Mouse (Mus musculus): ENCODE results near the gene Igdcc4. TPM values are rescaled to one million over a fixed set of nuclear protein-coding genes. Genes with fewer than 3 reads are reported as not detected.
A peak's percentile ranks its signal among the peaks of the same experiment; 100 is the strongest.

Gene Igdcc4
- polyA plus RNA-seq, 1 experiment from 2014 or later, result 55.6 TPM

- Histone ChIP-seq H3K27ac (replicated peaks; ENCODE audit: low read depth, low read length) (no peak overlapping the region), H3K4me3 (ENCODE audit: low read depth, low read length) (no peak overlapping the region), H3K4me2 (ENCODE audit: low read depth, low read length) (no peak overlapping the region), H3K9ac (ENCODE audit: low read depth, low read length) (no peak overlapping the region), H3K36me3 (ENCODE audit: control insufficient read depth, insufficient read depth, low read length) (peaks cover 60% of the 10 kb centered on the region), H3K27me3 (replicated peaks; ENCODE audit: control insufficient read depth, insufficient read depth, low read length) (no peaks in the 10 kb centered on the region; the same call in 1 of the 2 replicates), H3K4me1 (ENCODE audit: control insufficient read depth, insufficient read depth, low read length) (0 out of 2 replicates have a peak, but pooled peaks cover 4% of the 10 kb centered on the region), H3K9me3 (ENCODE audit: control insufficient read depth, low read length) (no peaks in the 10 kb centered on the region)
- WGBS, result 17% methylated on average over 3 of the region's 3 CpGs
- ATAC-seq (ENCODE audit: low read depth) (peak; percentile 64; the same call in 1 of the 2 replicates), DNase-seq (ENCODE audit: low spot score) (peak; percentile 83)
Observed at GRCm38 (mm10) chr9:65120935-65121334, 19.6 kb downstream of the Igdcc4 start.

DNA sequence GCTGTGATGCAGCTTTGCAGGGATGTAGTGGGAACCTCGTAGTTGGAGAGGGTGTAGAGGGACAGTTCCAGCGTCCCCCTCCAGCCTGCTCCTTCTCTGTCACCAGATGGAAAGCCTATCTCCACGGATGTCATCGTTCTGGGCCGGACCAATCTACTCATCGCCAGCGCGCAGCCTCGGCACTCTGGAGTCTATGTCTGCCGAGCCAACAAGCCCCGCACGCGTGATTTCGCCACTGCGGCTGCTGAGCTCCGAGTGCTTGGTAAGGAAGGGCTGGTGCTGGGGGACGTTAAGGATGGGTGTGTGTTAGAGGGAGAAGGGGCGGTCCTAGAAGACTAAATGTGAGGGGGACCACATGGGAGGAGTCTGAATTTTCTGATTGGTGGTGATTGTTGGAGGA, 21.3 kb downstream of the Igdcc4 start:
- Histone ChIP-seq H3K27ac (replicated peaks; ENCODE audit: low read depth, low read length) (no peak overlapping the region), H3K4me2 (ENCODE audit: low read depth, low read length) (peak overlapping the region; percentile 26; the same call in 1 of the 2 replicates), H3K9ac (ENCODE audit: low read depth, low read length) (0 out of 2 replicates have a peak overlapping the region, but pooled peaks have one; percentile 22), H3K4me3 (ENCODE audit: low read depth, low read length) (no peak overlapping the region), H3K9me3 (ENCODE audit: control insufficient read depth, low read length) (no peaks in the 10 kb centered on the region), H3K36me3 (ENCODE audit: control insufficient read depth, insufficient read depth, low read length) (peaks cover 60% of the 10 kb centered on the region), H3K4me1 (ENCODE audit: control insufficient read depth, insufficient read depth, low read length) (0 out of 2 replicates have a peak, but pooled peaks cover 4% of the 10 kb centered on the region), H3K27me3 (replicated peaks; ENCODE audit: control insufficient read depth, insufficient read depth, low read length) (no peaks in the 10 kb centered on the region; the same call in 1 of the 2 replicates)
- WGBS, result 21% methylated on average over 17 of the region's 18 CpGs
- no peak for DNase-seq (ENCODE audit: low spot score)
- no peak for ATAC-seq (ENCODE audit: low read depth)

DNA sequence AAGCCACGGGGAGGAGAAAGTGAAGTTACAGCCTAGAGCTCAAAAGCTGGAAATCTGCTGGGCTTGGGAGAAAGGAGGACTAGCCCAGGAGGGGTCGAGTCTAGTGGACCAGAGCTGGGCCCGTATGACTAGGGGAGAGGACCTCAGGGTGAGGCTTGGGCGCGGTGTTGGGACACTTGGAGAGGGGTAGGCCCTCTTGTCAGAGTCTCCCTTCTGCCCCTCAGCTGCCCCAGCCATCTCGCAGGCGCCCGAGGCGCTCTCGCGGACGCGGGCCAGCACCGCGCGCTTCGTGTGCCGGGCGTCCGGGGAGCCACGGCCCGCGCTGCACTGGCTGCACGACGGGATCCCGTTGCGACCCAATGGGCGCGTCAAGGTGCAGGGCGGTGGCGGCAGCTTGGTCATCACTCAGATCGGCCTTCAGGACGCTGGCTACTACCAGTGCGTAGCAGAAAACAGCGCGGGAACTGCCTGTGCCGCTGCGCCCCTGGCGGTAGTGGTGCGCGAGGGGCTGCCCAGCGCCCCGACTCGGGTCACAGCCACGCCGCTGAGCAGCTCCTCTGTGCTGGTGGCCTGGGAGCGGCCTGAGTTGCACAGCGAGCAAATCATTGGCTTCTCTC, 22.4 kb downstream of the Igdcc4 start:
- H3K27ac ChIP-seq (replicated peaks; ENCODE audit: low read depth, low read length), result no peak overlapping the region
- peak overlapping the region; percentile 68 for H3K4me2 ChIP-seq (ENCODE audit: low read depth, low read length)
- H3K9ac ChIP-seq (ENCODE audit: low read depth, low read length), result peak overlapping the region; percentile 58
- peak; percentile 61 for DNase-seq (ENCODE audit: low spot score)
- H3K27me3 ChIP-seq (replicated peaks; ENCODE audit: control insufficient read depth, insufficient read depth, low read length), result no peaks in the 10 kb centered on the region; the same call in 1 of the 2 replicates
- WGBS, result 9% methylated on average over 19 of the region's 48 CpGs
- H3K4me3 ChIP-seq (ENCODE audit: low read depth, low read length), result peak overlapping the region; percentile 38
- H3K4me1 ChIP-seq (ENCODE audit: control insufficient read depth, insufficient read depth, low read length), result peaks cover 4% of the 10 kb centered on the region; the same call in 1 of the 2 replicates
- peak; percentile 41; the same call in 1 of the 2 replicates for ATAC-seq (ENCODE audit: low read depth)
- no peaks in the 10 kb centered on the region for H3K9me3 ChIP-seq (ENCODE audit: control insufficient read depth, low read length)
- peaks cover 56% of the 10 kb centered on the region for H3K36me3 ChIP-seq (ENCODE audit: control insufficient read depth, insufficient read depth, low read length)

GRCm38 (mm10) chr9:65128123-65128815, 27.0 kb downstream of the Igdcc4 start:
- Histone ChIP-seq H3K27me3 (replicated peaks; ENCODE audit: control insufficient read depth, insufficient read depth, low read length) (no peaks in the 10 kb centered on the region; the same call in 1 of the 2 replicates), H3K27ac (replicated peaks; ENCODE audit: low read depth, low read length) (no peak overlapping the region), H3K9me3 (ENCODE audit: control insufficient read depth, low read length) (no peaks in the 10 kb centered on the region), H3K4me3 (ENCODE audit: low read depth, low read length) (peak overlapping the region; percentile 20; the same call in 1 of the 2 replicates), H3K4me1 (ENCODE audit: control insufficient read depth, insufficient read depth, low read length) (no peaks in the 10 kb centered on the region; the same call in 1 of the 2 replicates), H3K4me2 (ENCODE audit: low read depth, low read length) (peak overlapping the region; percentile 41), H3K36me3 (ENCODE audit: control insufficient read depth, insufficient read depth, low read length) (peaks cover 85% of the 10 kb centered on the region), H3K9ac (ENCODE audit: low read depth, low read length) (no peak overlapping the region)
- DNase-seq (ENCODE audit: low spot score), result no peak
- WGBS, result 16% methylated on average over 25 of the region's 25 CpGs
- ATAC-seq (ENCODE audit: low read depth), result peak; percentile 48; the same call in 1 of the 2 replicates

- H3K9me3 ChIP-seq (ENCODE audit: control insufficient read depth, low read length), result no peaks in the 10 kb centered on the region
- no peak overlapping the region for H3K4me2 ChIP-seq (ENCODE audit: low read depth, low read length)
- H3K4me3 ChIP-seq (ENCODE audit: low read depth, low read length), result no peak overlapping the region
- DNase-seq (ENCODE audit: low spot score), result no peak
- H3K27ac ChIP-seq (replicated peaks; ENCODE audit: low read depth, low read length), result no peak overlapping the region
- H3K36me3 ChIP-seq (ENCODE audit: control insufficient read depth, insufficient read depth, low read length), result peaks cover 83% of the 10 kb centered on the region
- 72% methylated on average over 5 of the region's 5 CpGs for WGBS
- no peaks in the 10 kb centered on the region; the same call in 1 of the 2 replicates for H3K4me1 ChIP-seq (ENCODE audit: control insufficient read depth, insufficient read depth, low read length)
- no peaks in the 10 kb centered on the region for H3K27me3 ChIP-seq (replicated peaks; ENCODE audit: control insufficient read depth, insufficient read depth, low read length)
- no peak overlapping the region for H3K9ac ChIP-seq (ENCODE audit: low read depth, low read length)
- ATAC-seq (ENCODE audit: low read depth), result no peak
Observed at GRCm38 (mm10) chr9:65131717-65132116, 30.4 kb downstream of the Igdcc4 start.

- Histone ChIP-seq H3K36me3 (ENCODE audit: control insufficient read depth, insufficient read depth, low read length) (peaks cover 68% of the 10 kb centered on the region), H3K9me3 (ENCODE audit: control insufficient read depth, low read length) (no peaks in the 10 kb centered on the region), H3K4me3 (ENCODE audit: low read depth, low read length) (no peak overlapping the region), H3K27ac (replicated peaks; ENCODE audit: low read depth, low read length) (no peak overlapping the region), H3K9ac (ENCODE audit: low read depth, low read length) (no peak overlapping the region), H3K4me2 (ENCODE audit: low read depth, low read length) (no peak overlapping the region), H3K4me1 (ENCODE audit: control insufficient read depth, insufficient read depth, low read length) (no peaks in the 10 kb centered on the region), H3K27me3 (replicated peaks; ENCODE audit: control insufficient read depth, insufficient read depth, low read length) (no peaks in the 10 kb centered on the region)
- ATAC-seq (ENCODE audit: low read depth) (peak; percentile 61; the same call in 1 of the 2 replicates), DNase-seq (ENCODE audit: low spot score) (peak; percentile 77)
- whole genome bisulfite sequencing, result 9% methylated on average over 8 of the region's 10 CpGs
Observed at GRCm38 (mm10) chr9:65133739-65134138, 32.5 kb downstream of the Igdcc4 start.

DNA sequence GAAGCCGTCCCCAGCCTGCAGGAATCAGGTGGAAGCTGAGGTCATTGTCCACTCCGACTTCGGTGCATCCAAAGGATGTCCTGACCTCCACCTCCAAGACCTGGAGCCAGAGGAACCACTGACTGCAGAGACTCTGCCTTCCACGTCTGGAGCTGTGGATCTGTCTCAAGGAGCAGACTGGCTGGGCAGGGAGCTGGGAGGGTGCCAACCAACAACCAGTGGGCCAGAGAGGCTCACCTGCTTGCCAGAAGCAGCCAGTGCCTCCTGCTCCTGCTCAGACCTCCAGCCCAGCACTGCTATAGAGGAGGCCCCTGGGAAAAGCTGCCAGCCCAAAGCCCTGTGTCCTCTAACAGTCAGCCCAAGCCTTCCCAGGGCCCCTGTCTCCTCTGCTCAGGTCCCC, 33.8 kb downstream of the Igdcc4 start:
- Histone ChIP-seq H3K9me3 (ENCODE audit: control insufficient read depth, low read length) (no peaks in the 10 kb centered on the region), H3K4me1 (ENCODE audit: control insufficient read depth, insufficient read depth, low read length) (no peaks in the 10 kb centered on the region), H3K9ac (ENCODE audit: low read depth, low read length) (no peak overlapping the region), H3K27ac (replicated peaks; ENCODE audit: low read depth, low read length) (no peak overlapping the region), H3K36me3 (ENCODE audit: control insufficient read depth, insufficient read depth, low read length) (peaks cover 57% of the 10 kb centered on the region), H3K4me3 (ENCODE audit: low read depth, low read length) (no peak overlapping the region), H3K4me2 (ENCODE audit: low read depth, low read length) (no peak overlapping the region), H3K27me3 (replicated peaks; ENCODE audit: control insufficient read depth, insufficient read depth, low read length) (no peaks in the 10 kb centered on the region)
- WGBS, result 78% methylated on average over 4 of the region's 4 CpGs
- DNase-seq (ENCODE audit: low spot score) (no peak), ATAC-seq (ENCODE audit: low read depth) (no peak)

- WGBS, result 3% methylated on average over 8 of the region's 8 CpGs
- DNase-seq (ENCODE audit: low spot score) (no peak), ATAC-seq (ENCODE audit: low read depth) (no peak)
- Histone ChIP-seq H3K9me3 (ENCODE audit: control insufficient read depth, low read length) (no peaks in the 10 kb centered on the region), H3K36me3 (ENCODE audit: control insufficient read depth, insufficient read depth, low read length) (peaks cover 8% of the 10 kb centered on the region; the same call in 1 of the 2 replicates), H3K4me2 (ENCODE audit: low read depth, low read length) (peak overlapping the region; percentile 94), H3K27me3 (replicated peaks; ENCODE audit: control insufficient read depth, insufficient read depth, low read length) (no peaks in the 10 kb centered on the region), H3K4me3 (ENCODE audit: low read depth, low read length) (peak overlapping the region; percentile 74), H3K9ac (ENCODE audit: low read depth, low read length) (peak overlapping the region; percentile 82), H3K4me1 (ENCODE audit: control insufficient read depth, insufficient read depth, low read length) (peaks cover 5% of the 10 kb centered on the region; the same call in 1 of the 2 replicates), H3K27ac (replicated peaks; ENCODE audit: low read depth, low read length) (no peak overlapping the region)
Observed at GRCm38 (mm10) chr9:65140491-65140890, 39.2 kb downstream of the Igdcc4 start.
